Mouse (Mus musculus): ENCODE data around the gene Cpt2. TPM values are rescaled to one million over a fixed set of nuclear protein-coding genes. Genes with fewer than 3 reads are reported as not detected.

The Cpt2 gene
- polyA plus RNA-seq, 1 experiment from 2014 or later: 54.6 TPM

- Histone ChIP-seq H3K36me3 (ENCODE audit: control insufficient read depth, insufficient read depth, low read length) (no peaks in the 10 kb centered on the region), H3K27me3 (ENCODE audit: control insufficient read depth, insufficient read depth, low read length) (no peaks in the 10 kb centered on the region), H3K4me3 (replicated peaks; ENCODE audit: low read length) (no peak overlapping the region), H3K9me3 (replicated peaks; ENCODE audit: control insufficient read depth, low read length) (no peaks in the 10 kb centered on the region), H3K4me2 (ENCODE audit: low read depth, low read length) (no peak overlapping the region), H3K4me1 (ENCODE audit: control insufficient read depth, insufficient read depth, low read length) (no peaks in the 10 kb centered on the region; the same call in 1 of the 2 replicates), H3K9ac (ENCODE audit: low read length) (no peak overlapping the region), H3K27ac (ENCODE audit: low read length) (no peak overlapping the region)
- ATAC-seq (ENCODE audit: insufficient read depth, low FRiP score): no peak
- WGBS: 73% methylated on average over 5 of the region's 5 CpGs
Observed at GRCm38 (mm10) chr4:107955691-107956090, 32.3 kb upstream of the Cpt2 start.

GRCm38 (mm10) chr4:107952845-107953244, 29.4 kb upstream of the Cpt2 start:
- Histone ChIP-seq H3K4me1 (ENCODE audit: control insufficient read depth, insufficient read depth, low read length) (no peaks in the 10 kb centered on the region; the same call in 1 of the 2 replicates), H3K9ac (ENCODE audit: low read length) (no peak overlapping the region), H3K36me3 (ENCODE audit: control insufficient read depth, insufficient read depth, low read length) (no peaks in the 10 kb centered on the region), H3K27ac (ENCODE audit: low read length) (no peak overlapping the region), H3K9me3 (replicated peaks; ENCODE audit: control insufficient read depth, low read length) (no peaks in the 10 kb centered on the region), H3K4me3 (replicated peaks; ENCODE audit: low read length) (no peak overlapping the region), H3K27me3 (ENCODE audit: control insufficient read depth, insufficient read depth, low read length) (no peaks in the 10 kb centered on the region), H3K4me2 (ENCODE audit: low read depth, low read length) (no peak overlapping the region)
- ATAC-seq (ENCODE audit: insufficient read depth, low FRiP score): no peak

- Histone ChIP-seq H3K36me3 (ENCODE audit: control insufficient read depth, insufficient read depth, low read length) (no peaks in the 10 kb centered on the region), H3K27ac (ENCODE audit: low read length) (no peak overlapping the region; the same call in none of the 2 replicates), H3K9me3 (replicated peaks; ENCODE audit: control insufficient read depth, low read length) (no peaks in the 10 kb centered on the region), H3K4me2 (ENCODE audit: low read depth, low read length) (no peak overlapping the region), H3K27me3 (ENCODE audit: control insufficient read depth, insufficient read depth, low read length) (no peaks in the 10 kb centered on the region), H3K4me3 (replicated peaks; ENCODE audit: low read length) (no peak overlapping the region), H3K9ac (ENCODE audit: low read length) (no peak overlapping the region), H3K4me1 (ENCODE audit: control insufficient read depth, insufficient read depth, low read length) (no peaks in the 10 kb centered on the region; the same call in 1 of the 2 replicates)
- 62% methylated on average over 4 of the region's 4 CpGs for WGBS
- no peak for ATAC-seq (ENCODE audit: insufficient read depth, low FRiP score)
Observed at GRCm38 (mm10) chr4:107949918-107950317, 26.5 kb upstream of the Cpt2 start.

- H3K27me3 ChIP-seq (ENCODE audit: control insufficient read depth, insufficient read depth, low read length): no peaks in the 10 kb centered on the region
- no peak overlapping the region for H3K27ac ChIP-seq (ENCODE audit: low read length)
- no peak overlapping the region for H3K4me3 ChIP-seq (replicated peaks; ENCODE audit: low read length)
- H3K4me1 ChIP-seq (ENCODE audit: control insufficient read depth, insufficient read depth, low read length): no peaks in the 10 kb centered on the region
- no peak overlapping the region for H3K9ac ChIP-seq (ENCODE audit: low read length)
- ATAC-seq (ENCODE audit: insufficient read depth, low FRiP score): no peak
- H3K9me3 ChIP-seq (replicated peaks; ENCODE audit: control insufficient read depth, low read length): no peaks in the 10 kb centered on the region
- 81% methylated on average over 2 of the region's 2 CpGs for WGBS
- H3K36me3 ChIP-seq (ENCODE audit: control insufficient read depth, insufficient read depth, low read length): no peaks in the 10 kb centered on the region
- no peak overlapping the region for H3K4me2 ChIP-seq (ENCODE audit: low read depth, low read length)
Observed at GRCm38 (mm10) chr4:107944141-107944540, 20.7 kb upstream of the Cpt2 start.

DNA sequence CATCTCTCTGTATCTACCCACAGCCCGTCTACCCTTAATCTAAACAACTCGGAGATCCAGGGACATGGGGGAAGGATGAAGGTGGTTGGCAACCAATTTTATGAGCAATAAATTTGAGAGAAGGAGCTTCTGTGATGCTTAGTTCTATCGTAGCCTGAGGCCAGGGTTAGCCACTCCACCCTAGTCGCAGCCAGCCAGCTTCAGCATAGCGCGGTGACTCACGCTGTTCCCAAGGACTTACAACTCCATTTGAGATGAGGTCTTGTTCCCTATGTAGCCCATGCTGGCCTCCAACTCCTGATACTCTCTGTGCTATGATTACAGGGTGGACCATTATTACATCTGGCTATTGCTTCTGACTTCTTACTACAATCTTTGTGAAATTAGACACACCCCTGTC, 19.3 kb upstream of the Cpt2 start:
- WGBS: 80% methylated on average over 7 of the region's 7 CpGs
- Histone ChIP-seq H3K9ac (ENCODE audit: low read length) (no peak overlapping the region), H3K27me3 (ENCODE audit: control insufficient read depth, insufficient read depth, low read length) (no peaks in the 10 kb centered on the region), H3K9me3 (replicated peaks; ENCODE audit: control insufficient read depth, low read length) (no peaks in the 10 kb centered on the region), H3K36me3 (ENCODE audit: control insufficient read depth, insufficient read depth, low read length) (no peaks in the 10 kb centered on the region), H3K27ac (ENCODE audit: low read length) (no peak overlapping the region), H3K4me3 (replicated peaks; ENCODE audit: low read length) (no peak overlapping the region), H3K4me1 (ENCODE audit: control insufficient read depth, insufficient read depth, low read length) (no peaks in the 10 kb centered on the region), H3K4me2 (ENCODE audit: low read depth, low read length) (no peak overlapping the region)
- no peak for ATAC-seq (ENCODE audit: insufficient read depth, low FRiP score)

DNA sequence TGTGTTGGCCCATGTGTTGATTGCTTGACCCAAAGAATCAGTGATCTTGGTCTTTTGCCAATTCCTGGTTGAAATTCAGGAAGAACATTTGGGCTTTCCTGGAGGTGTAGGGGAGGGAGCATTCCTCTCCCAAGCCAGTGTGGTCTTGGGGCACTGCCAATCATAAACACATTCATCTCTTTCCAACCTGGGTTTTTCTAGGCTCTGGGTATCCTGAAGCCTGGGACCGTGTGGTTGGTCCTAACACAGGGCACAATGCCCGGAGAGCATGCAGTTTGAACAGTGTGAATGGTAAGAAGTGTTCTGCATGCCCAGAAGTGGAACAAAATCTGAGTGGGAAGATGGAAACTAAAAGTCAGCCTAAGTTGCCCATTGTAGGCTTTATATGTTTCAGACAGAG, 14.7 kb upstream of the Cpt2 start:
- H3K27ac ChIP-seq (ENCODE audit: low read length): peak overlapping the region; percentile 60
- WGBS: 66% methylated on average over 2 of the region's 2 CpGs
- no peaks in the 10 kb centered on the region for H3K4me1 ChIP-seq (ENCODE audit: control insufficient read depth, insufficient read depth, low read length)
- H3K9me3 ChIP-seq (replicated peaks; ENCODE audit: control insufficient read depth, low read length): no peaks in the 10 kb centered on the region
- H3K9ac ChIP-seq (ENCODE audit: low read length): no peak overlapping the region
- H3K36me3 ChIP-seq (ENCODE audit: control insufficient read depth, insufficient read depth, low read length): no peaks in the 10 kb centered on the region
- no peaks in the 10 kb centered on the region for H3K27me3 ChIP-seq (ENCODE audit: control insufficient read depth, insufficient read depth, low read length)
- no peak overlapping the region for H3K4me3 ChIP-seq (replicated peaks; ENCODE audit: low read length)
- ATAC-seq (ENCODE audit: insufficient read depth, low FRiP score): 0 out of 2 replicates have a peak, but pooled peaks have one; percentile 5
- no peak overlapping the region for H3K4me2 ChIP-seq (ENCODE audit: low read depth, low read length)

- Histone ChIP-seq H3K9me3 (replicated peaks; ENCODE audit: control insufficient read depth, low read length) (no peaks in the 10 kb centered on the region), H3K36me3 (ENCODE audit: control insufficient read depth, insufficient read depth, low read length) (no peaks in the 10 kb centered on the region), H3K27me3 (ENCODE audit: control insufficient read depth, insufficient read depth, low read length) (no peaks in the 10 kb centered on the region), H3K4me3 (replicated peaks; ENCODE audit: low read length) (no peak overlapping the region), H3K9ac (ENCODE audit: low read length) (no peak overlapping the region), H3K4me2 (ENCODE audit: low read depth, low read length) (no peak overlapping the region), H3K4me1 (ENCODE audit: control insufficient read depth, insufficient read depth, low read length) (no peaks in the 10 kb centered on the region), H3K27ac (ENCODE audit: low read length) (no peak overlapping the region)
- peak; percentile 78 for ATAC-seq (ENCODE audit: insufficient read depth, low FRiP score)
- 14% methylated on average over 6 of the region's 6 CpGs for WGBS
Observed at GRCm38 (mm10) chr4:107937338-107937737, 13.9 kb upstream of the Cpt2 start.

- H3K4me1 ChIP-seq (ENCODE audit: control insufficient read depth, insufficient read depth, low read length): no peaks in the 10 kb centered on the region
- no peak overlapping the region for H3K9ac ChIP-seq (ENCODE audit: low read length)
- no peak overlapping the region for H3K4me2 ChIP-seq (ENCODE audit: low read depth, low read length)
- H3K27me3 ChIP-seq (ENCODE audit: control insufficient read depth, insufficient read depth, low read length): no peaks in the 10 kb centered on the region
- WGBS: 59% methylated on average over 3 of the region's 3 CpGs
- no peaks in the 10 kb centered on the region for H3K36me3 ChIP-seq (ENCODE audit: control insufficient read depth, insufficient read depth, low read length)
- no peaks in the 10 kb centered on the region for H3K9me3 ChIP-seq (replicated peaks; ENCODE audit: control insufficient read depth, low read length)
- H3K4me3 ChIP-seq (replicated peaks; ENCODE audit: low read length): no peak overlapping the region
- no peak for ATAC-seq (ENCODE audit: insufficient read depth, low FRiP score)
- no peak overlapping the region for H3K27ac ChIP-seq (ENCODE audit: low read length)
Observed at GRCm38 (mm10) chr4:107935254-107935653, 11.8 kb upstream of the Cpt2 start.

DNA sequence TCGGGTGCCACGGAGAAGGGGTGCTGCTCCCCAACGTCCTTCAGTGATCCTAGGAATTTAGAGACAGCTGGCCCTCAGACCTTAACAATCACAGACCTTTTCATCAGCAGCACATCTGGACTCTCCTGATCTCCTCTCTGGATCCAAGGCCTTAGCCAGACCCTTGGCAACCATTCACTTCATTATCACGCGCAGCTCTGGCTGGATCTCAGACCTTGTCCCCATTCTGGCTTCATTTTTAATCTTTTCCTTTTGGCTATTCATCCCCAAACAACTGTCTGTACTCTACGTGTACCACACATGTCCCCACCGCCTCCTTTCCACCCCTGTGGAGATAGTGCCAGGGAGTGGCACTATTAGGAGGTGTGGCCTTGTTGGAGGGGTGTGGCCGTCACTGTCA, 9.8 kb upstream of the Cpt2 start:
- H3K9ac ChIP-seq (ENCODE audit: low read length): no peak overlapping the region
- WGBS: 72% methylated on average over 8 of the region's 8 CpGs
- H3K4me2 ChIP-seq (ENCODE audit: low read depth, low read length): no peak overlapping the region
- no peaks in the 10 kb centered on the region for H3K9me3 ChIP-seq (replicated peaks; ENCODE audit: control insufficient read depth, low read length)
- H3K27me3 ChIP-seq (ENCODE audit: control insufficient read depth, insufficient read depth, low read length): no peaks in the 10 kb centered on the region
- H3K27ac ChIP-seq (ENCODE audit: low read length): no peak overlapping the region
- ATAC-seq (ENCODE audit: insufficient read depth, low FRiP score): no peak
- no peak overlapping the region for H3K4me3 ChIP-seq (replicated peaks; ENCODE audit: low read length)
- no peaks in the 10 kb centered on the region for H3K4me1 ChIP-seq (ENCODE audit: control insufficient read depth, insufficient read depth, low read length)
- no peaks in the 10 kb centered on the region for H3K36me3 ChIP-seq (ENCODE audit: control insufficient read depth, insufficient read depth, low read length)

DNA sequence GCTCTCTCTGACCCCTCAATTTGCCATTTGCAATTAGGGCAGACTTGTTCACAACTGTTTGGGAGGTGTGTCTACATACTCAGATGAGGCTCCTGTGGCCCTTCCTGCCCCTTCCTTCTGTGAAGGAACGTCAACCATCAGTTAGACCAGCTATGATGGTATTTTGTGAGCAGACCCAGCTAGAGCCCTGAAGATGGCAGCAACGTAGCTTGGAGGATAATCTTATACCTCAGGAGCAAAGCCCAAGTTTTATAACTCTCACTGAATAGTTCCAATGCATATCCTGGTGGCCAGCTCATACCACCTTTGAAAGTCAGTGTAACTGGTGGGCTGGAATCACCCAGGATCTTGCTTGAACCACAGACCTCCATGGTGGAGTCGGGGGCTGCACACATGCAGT, 8.0 kb upstream of the Cpt2 start:
- H3K27me3 ChIP-seq (ENCODE audit: control insufficient read depth, insufficient read depth, low read length): no peaks in the 10 kb centered on the region
- no peak overlapping the region for H3K27ac ChIP-seq (ENCODE audit: low read length)
- WGBS: 73% methylated on average over 3 of the region's 3 CpGs
- H3K4me2 ChIP-seq (ENCODE audit: low read depth, low read length): no peak overlapping the region
- H3K4me1 ChIP-seq (ENCODE audit: control insufficient read depth, insufficient read depth, low read length): no peaks in the 10 kb centered on the region
- no peaks in the 10 kb centered on the region for H3K36me3 ChIP-seq (ENCODE audit: control insufficient read depth, insufficient read depth, low read length)
- H3K4me3 ChIP-seq (replicated peaks; ENCODE audit: low read length): no peak overlapping the region
- H3K9me3 ChIP-seq (replicated peaks; ENCODE audit: control insufficient read depth, low read length): no peaks in the 10 kb centered on the region
- ATAC-seq (ENCODE audit: insufficient read depth, low FRiP score): no peak
- H3K9ac ChIP-seq (ENCODE audit: low read length): no peak overlapping the region
